Mouse (Mus musculus): Measurements from ENCODE around the gene N4bp2.

GRCm38 (mm10) chr5:65868419-65868818 lies 105.1 kb downstream of the N4bp2 start:
- no peak for TF ChIP-seq POLR2A (IDR thresholded peaks at IDR 0.05; ENCODE audit: low read depth, low read length)
- no peak for TF ChIP-seq JUN (IDR thresholded peaks at IDR 0.05; ENCODE audit: insufficient read depth, low read depth, low read length)
- TF ChIP-seq CTCF (conservative IDR thresholded peaks at IDR 0.05 in 1 of 2, IDR thresholded peaks at IDR 0.05 in 1 of 2; ENCODE audit: low read depth in 2 of 2, low read length in 2 of 2): no peak
- no peak for TF ChIP-seq CHD2 (IDR thresholded peaks at IDR 0.05; ENCODE audit: low read length)
- TF ChIP-seq EP300 (IDR thresholded peaks at IDR 0.05; ENCODE audit: low read length): no peak
- no peak for TF ChIP-seq ZNF384 (IDR thresholded peaks at IDR 0.05; ENCODE audit: low read depth, low read length)
- no peak for TF ChIP-seq SIN3A (IDR thresholded peaks at IDR 0.05; ENCODE audit: low read length)

All from CH12.LX (cell line).